Mouse (Mus musculus) mouse trophoblast stem cell (cell line): ENCODE measurements around the gene Proser1.

Experiments
- in situ Hi-C, 2 experiments: fragments of 300-500 bp; cut with MseI, MboI; formaldehyde crosslinking; loops; 2 replicates in 1 of 2; 3 replicates in 1 of 2; pipeline ENCODE4 v1.15.1; 2025

The Proser1 gene

DNA sequence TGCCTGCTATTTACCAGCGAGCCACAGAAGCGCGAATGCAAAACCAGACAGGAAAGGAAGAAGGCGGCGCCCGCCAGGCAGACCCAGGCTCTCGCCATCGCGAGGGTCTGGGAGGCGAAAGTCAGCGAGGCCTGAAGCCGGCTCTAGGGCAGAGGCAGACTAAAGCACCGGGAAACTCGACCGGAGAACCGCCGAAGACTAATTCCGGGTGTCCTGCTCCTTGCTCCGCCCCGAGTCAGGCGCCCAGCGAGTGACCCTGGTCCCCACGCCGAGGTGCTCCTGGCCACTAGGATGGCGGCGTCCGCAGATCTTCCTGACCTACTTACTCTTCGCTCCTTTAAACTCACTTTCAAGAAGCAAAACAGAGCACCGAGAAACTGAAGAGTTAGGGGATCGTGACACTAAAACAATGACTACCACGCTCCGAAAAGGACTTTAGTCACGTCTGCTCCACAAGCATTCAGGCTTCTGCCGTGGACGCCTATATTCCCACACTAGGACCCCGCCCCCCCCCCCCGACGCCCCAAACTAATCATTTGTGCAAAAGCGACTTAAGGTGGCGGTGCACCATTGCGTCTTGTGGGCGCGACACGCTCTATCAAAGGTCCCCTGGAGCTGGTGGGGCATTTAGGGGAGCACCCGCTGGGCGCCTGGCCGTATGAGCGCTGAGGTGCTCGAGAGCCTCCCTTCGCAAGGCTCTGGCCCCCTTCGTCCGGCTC lies at the start of gene Proser1, which contains the start of gene Nhlrc3:
Proser1 (plus strand) TSS at position 621 of the 719 bp plus-strand sequence.
Nhlrc3 (minus strand) TSS at position 287 of the 719 bp plus-strand sequence.
- in situ Hi-C loops: no loop called here

DNA sequence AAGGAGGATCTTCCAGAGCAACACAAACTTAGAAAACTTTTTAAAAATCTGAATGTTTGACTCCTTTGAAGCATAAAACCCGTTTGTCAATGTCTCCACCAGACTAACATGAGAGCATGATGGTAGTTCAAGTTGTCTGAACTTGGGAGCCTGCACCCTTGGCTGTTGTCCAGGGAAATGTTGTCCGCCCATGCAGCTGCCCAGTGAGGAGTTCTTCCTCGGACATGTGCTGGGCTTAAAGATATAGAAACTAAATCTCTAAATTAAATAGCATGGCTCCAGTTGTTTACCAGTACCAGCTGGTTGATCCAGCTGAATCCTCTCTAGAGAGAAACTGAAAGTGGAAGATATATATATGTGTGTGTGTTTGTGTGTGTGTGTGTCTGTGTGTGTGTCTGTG lies 49.5 kb upstream of the Proser1 start:
- in situ Hi-C loops: no loop called here

DNA sequence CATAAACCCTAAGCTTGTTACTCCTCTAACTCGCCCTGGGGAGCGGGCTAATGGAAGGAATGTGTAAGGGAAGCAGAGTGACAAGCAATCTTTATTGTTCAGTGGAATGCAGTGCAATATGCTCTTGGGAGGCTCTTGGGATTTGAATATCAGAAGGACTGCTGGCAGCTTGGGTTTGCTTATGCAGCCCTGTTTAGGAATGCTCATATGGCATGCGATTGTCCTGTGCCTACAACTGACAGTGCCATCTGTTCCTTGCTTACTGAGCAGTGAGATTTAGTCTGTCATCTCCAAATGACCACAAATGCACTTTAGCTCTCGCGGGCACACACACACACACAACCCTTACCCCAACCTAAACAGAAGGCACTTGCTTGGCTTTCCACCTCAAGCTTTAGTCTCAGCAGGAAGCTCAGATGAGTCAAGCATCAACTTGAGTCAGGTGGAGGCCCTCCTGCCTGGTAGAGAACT lies 47.4 kb upstream of the Proser1 start:
- in situ Hi-C loops: no loop called here

DNA sequence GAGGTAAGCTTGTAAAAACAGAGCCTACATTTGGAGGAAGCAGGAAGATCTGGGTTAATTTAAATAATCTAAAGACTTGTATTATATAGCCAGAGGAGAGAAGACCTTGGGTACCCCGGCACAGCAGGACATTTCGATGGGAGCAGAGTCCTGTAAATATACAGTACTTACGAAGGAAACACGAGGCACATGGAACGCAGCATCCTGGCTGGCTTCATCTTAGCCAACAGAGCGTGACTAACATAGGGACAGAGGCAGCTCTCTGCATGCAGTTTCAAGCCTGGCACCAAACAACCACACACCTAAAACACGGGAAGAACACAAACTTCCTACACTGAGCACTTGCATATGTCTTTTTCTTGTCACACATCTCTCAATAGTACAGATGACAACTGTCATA lies 45.8 kb upstream of the Proser1 start:
- in situ Hi-C loops: no loop called here

DNA sequence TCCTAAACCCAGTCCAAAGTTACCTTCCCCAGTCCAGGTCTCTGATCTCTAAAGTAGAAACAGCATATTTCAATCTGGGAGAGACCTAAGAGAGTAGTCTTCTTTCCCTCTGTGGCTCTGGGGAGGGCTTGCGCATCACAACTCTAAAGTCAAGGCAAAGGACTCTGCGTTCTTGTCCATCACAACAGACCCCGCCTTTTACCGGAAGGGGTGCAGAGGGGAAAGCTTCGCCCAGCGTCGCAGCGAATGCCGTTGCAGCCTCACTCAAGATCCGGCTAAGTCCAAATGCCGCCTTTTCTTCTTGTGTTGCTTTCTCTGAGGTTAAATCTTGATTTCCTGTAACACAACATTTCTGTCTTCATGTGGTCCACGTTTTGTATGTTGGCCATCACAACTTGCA lies 41.8 kb upstream of the Proser1 start:
- in situ Hi-C loops: no loop called here

DNA sequence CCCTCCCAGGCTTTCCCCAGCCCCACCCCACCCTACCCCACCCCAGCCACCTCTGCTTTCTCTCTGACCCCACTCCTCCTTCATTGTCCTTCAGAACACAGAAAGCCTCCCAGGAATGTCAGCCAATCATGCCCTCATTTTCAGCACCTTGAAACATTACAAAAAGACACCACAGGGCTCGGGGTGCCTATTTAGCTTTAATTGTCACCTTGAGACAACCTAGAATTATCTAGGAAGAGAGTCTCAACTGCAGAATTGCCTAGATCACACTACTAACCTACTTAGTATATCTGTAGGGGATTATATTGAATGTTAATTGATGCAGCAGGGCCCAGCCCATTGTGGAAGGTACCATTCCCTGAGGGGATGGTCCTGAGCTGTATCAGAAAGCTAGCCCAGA lies 40.8 kb upstream of the Proser1 start:
- in situ Hi-C loops: no loop called here

DNA sequence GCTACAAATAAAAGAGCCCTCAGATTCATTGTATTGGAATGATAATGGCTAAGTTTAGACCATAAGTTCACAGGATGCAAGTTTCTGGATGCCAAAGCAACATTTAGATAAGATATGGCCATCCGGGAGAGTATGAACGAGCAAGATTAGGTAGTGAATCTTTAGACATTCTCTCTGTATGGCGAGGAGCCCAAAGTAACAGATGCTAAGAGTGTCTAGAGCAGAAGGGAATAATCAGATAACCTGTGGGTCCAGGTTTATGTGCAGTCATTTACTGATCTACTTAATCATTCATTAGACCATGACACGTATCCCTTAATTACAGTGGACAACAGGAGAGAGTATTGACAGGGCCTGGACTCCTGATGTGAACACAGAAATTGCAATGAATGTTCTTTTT lies 39.9 kb upstream of the Proser1 start:
- in situ Hi-C loops: no loop called here

DNA sequence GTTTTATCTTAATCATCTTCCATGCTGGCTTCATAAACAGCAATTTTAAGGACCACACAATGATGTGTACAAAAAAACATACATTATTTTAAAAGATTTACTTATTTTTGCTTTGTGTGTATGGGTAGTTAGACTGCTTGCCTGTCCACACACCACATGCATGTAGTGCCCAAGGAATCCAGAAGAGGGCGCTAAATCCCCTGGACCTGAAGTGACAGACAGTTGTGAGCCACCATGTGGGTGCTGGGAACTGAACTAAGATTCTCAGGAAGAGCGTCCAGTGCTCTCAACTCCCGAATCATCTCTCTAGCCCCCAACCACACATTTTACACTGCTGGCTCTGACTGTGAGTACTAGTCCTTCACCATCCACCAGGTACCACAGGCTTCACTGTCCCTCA lies 28.9 kb upstream of the Proser1 start:
- in situ Hi-C loops: no loop called here

DNA sequence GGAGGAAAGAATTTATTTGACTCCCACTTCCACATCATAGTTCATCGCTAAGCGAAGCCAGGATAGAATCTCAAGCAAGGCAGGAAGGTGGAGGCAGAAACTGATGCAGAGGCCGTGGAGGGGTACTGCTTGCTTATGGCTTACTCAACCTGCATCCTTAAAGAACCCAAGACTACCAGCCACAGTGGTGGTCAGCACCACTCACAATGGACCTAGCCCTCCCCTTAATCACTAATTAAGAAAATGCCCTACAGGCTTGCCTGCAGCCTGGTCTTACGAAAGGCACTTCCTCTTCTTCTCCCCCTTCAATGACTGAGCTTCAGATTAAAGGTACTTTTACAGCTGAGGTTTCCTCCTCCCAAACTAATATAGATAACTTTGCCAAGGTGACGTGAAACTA lies 26.9 kb upstream of the Proser1 start:
- in situ Hi-C loops: no loop called here

DNA sequence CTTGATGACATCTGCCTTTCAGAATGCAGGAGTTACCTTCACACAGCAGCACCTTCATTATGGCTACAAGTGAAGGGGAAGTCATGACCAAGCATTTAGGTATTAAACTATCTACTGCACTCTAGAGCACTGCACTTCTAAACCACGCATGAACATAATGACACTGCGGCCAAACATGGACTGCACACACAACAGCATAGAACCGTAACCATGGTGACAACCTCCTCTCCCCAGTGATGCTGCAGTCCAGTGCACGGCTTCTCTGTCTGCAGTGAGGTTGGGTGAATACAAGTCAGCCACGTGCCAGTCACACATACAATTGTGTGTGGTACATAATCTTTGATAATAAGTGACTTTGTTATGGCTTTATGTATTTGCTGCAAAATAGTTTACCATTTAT lies 17.9 kb upstream of the Proser1 start:
- in situ Hi-C loops: loop anchor here in 1 of 2 experiments (10.0 kb wide), 1 partner anchor 411 kb away; no protein-coding TSS in a partner anchor

DNA sequence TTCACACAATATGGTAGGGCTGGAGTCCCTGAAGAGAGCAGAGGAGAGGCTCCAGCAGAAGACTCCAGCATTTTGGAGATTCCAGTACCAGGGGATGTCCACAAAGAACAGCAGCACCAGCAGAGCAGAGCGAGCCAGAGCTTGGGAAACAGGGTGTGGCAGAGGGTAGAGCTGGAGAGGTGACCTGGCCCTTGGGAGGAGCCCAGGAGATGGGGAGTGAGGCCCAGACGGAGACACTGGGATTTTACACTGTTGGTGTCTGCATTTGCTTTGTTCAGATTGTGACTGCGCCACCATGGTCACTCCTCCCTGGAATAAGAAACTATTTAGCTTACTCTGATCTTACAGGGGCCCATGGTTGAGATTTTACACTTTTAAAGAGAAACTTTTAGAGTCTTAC lies 16.7 kb upstream of the Proser1 start:
- in situ Hi-C loops: loop anchor here in 1 of 2 experiments (10.0 kb wide), 1 partner anchor 412 kb away; no protein-coding TSS in a partner anchor

DNA sequence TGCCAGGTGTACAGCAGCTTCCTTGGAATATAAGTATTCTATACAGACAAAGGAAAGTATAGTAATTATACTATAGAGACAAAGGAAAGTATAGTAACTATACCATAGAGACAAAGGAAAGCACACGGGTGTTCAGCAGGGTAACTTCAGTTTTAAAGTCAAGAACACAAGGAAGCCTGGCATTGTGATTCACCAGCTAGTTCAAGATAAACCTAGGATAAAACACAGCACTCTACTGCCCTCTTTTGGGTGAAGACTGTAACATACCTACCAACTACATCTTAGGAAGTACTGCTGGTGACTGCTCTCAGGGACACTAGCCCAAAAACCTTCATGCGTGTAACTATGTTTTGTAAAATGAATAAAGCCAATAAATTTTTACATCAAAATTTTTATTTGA lies 15.3 kb upstream of the Proser1 start:
- in situ Hi-C loops: loop anchor here in 1 of 2 experiments (10.0 kb wide), 1 partner anchor 413 kb away; no protein-coding TSS in a partner anchor

DNA sequence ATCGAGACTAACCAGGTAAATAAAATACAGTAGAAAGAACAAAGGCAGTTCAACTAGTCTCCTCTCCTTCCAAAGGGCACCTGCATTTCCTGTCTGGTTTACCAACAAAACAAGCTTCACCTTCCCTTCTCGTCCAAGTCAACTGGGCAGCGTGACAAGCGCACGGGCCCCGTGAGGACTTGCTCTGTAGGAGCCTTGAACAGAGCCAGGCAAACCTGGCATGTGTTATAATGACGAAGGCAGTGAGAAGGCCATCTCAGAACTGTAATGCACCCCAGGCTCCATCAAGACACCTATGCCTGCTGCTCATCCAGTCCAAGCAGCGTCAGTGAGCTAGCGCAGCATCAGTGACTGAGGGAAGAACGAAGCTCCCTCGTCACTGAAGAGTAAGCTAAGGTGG lies 12.8 kb upstream of the Proser1 start:
- in situ Hi-C loops: loop anchor here in 1 of 2 experiments (10.0 kb wide), 1 partner anchor 426 kb away; no protein-coding TSS in a partner anchor

DNA sequence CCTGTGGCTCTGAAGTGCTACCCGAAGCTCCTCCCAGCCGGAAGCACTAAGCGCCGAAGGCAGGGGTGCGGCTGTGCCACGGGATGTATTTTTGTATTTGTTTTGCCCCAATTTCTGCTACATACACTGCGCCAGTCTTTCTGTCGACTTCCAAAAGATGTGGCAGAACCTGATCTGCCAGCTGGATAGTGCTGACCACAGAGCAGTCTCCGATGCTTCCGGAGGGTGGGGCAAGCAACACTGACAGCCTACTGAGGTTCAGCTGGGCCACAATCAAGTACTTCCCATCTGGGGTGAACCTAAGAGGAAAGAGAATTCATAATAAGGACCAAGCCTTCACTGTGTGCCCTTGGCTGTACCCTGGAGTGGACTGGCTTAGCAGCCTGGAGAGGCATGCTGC lies 11.1 kb upstream of the Proser1 start:
- in situ Hi-C loops: loop anchor here in 1 of 2 experiments (10.0 kb wide), 1 partner anchor 428 kb away; no protein-coding TSS in a partner anchor

DNA sequence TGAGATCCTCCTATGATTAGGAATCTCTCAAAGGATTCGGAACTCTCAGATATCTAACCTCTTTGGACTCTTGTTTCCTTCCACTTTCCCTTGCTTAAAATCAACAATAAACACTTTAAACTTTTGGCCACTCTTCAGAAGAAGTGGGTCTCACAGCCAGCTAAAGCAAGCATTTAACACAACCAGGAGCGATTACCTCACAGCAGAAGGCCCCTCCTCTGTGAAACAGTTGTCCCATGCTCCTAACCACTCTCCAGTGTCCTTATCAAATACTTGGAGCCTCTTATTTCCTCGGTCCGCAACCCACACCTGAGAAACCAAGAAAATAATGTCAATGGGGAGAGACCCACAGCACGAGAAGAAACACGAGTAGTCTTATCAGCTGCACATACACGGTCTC lies 10.1 kb upstream of the Proser1 start:
- in situ Hi-C loops: loop anchor here in 1 of 2 experiments (10.0 kb wide), 1 partner anchor 429 kb away; no protein-coding TSS in a partner anchor

DNA sequence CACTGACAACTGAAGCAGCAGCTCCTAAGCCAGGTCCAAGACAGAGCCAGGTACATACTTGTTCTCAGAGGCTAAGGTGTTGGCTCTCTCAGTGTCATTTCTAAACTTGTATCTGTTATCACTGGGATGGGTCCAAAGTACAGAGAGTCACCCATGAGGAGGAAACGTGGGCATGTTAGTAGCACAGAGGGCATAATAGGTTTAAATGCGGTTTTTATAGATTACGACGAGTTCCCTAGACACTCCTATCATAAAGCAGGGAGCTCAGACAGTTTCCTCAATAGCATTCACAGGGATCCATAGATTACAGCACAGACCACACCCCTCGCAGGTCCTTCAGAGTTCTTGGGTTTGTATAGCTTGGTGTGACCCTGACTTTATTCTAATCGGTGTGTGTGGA lies 9.5 kb upstream of the Proser1 start:
- in situ Hi-C loops: loop anchor here in 1 of 2 experiments (10.0 kb wide), 1 partner anchor 429 kb away; no protein-coding TSS in a partner anchor

DNA sequence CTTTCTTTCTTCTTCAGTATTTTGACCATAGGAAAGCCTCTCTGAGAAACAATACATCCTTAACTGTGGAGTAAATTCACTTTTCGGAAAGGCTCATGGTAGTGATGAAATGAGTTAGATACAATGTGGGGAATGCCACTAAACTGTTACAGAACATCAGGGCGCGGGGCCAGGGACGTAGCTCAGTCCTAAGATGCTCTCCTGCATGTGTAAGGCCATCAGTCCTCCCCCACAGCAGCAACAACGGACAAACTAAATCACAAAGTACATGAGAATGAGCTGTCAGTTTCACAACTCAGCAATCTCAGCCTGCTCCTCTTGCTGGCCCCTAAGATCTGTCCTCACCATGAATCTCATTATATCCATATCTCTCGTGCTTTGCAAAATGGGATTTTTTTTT lies 8.9 kb upstream of the Proser1 start:
- in situ Hi-C loops: loop anchor here in 1 of 2 experiments (10.0 kb wide), 1 partner anchor 430 kb away; no protein-coding TSS in a partner anchor

DNA sequence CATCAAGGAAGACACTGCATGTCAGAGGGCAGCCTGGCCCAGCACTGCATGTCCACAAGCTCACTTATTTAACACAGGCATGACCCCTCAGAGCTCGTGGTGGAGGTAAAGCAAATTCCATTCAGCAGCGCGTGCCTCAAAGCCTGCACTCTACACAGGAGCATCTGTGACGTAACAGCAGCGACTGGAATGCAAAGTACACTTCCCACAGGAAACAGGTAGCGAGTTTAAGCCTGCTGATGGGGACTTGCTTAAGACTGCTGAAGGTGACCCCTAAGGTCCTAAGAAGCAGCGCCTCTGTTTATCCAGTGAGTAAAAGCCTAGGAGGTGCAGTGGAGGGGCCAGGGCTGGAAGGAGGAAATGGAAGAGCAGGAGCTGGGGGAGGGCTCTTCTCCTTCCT lies 8.5 kb upstream of the Proser1 start:
- in situ Hi-C loops: loop anchor here in 1 of 2 experiments (10.0 kb wide), 1 partner anchor 430 kb away; no protein-coding TSS in a partner anchor

DNA sequence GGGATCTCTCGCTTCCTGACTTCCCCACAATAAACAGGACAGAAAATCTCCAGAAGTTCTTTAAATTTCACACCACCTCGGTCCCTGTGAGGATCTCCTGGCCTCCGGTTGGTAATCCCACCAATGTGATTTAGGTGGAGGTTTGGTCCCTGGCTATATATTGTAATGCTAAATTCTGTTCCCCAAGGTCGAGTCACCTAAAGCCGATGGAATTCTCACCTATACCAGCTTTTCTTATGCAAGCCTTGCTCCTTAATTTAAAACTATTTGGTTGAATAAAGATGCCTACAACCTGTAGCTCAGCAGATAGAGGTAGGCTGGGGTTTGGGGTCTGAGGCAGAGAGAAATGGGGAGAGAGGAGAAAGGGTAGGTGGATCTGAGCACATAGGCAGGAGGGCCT lies 5.7 kb upstream of the Proser1 start:
- in situ Hi-C loops: loop anchor here in 1 of 2 experiments (10.0 kb wide), 1 partner anchor 433 kb away; no protein-coding TSS in a partner anchor

DNA sequence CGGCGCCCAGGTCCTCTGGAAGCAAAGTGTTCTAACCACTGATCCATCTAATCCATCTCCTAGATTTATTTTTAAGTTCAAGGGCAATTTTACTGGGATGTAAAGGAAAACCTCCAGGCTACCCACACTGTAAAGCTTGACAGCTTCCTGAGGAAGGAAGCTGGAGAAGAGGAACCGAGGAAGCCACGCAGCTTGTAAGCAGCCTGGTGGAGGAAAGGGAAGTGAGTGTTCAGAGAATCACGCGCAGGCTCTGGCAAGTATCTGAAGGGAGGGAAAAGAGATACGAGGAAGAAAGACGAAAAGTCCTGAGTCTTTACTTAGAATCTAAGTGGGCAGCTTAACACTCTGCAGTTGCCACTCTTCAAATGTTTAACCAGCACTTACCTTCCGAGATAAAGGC lies 3.4 kb upstream of the Proser1 start:
- in situ Hi-C loops: no loop called here

DNA sequence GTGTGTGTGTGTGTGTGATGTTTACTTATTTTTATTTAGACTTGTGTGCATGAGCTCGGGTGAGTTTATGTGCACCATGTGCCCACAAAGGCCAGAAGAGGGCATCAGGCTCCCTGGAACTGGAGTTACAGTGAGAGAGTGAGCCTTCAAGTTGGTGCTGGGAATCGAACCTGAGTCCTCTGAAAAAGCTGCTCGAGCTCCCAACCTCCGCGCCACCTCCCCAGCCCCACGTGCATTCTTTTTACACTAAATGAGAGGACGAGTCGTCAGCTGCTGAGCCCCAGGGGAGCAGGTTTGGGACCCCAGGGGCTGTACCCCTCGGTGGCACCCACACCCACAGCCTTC lies 793 bp upstream of the Proser1 start:
- in situ Hi-C loops: no loop called here

DNA sequence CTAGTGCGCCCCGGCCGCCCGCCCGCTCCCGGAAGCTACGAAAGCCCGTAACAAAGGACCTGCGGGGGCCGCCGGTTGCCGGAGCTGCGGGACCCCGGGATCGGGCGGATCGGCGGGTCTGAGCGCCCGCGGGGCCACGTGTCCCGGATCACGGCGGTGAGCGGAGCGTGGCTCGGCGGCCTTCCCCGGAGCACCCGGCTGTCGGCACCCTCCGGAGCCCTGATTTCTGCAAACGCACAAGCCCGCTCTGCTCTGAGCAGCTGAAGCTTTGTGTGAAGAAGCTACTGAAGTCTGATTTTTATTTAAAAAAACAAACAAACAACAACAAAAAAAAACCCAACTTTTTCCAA lies 274 bp downstream of the Proser1 start:
- in situ Hi-C loops: no loop called here

DNA sequence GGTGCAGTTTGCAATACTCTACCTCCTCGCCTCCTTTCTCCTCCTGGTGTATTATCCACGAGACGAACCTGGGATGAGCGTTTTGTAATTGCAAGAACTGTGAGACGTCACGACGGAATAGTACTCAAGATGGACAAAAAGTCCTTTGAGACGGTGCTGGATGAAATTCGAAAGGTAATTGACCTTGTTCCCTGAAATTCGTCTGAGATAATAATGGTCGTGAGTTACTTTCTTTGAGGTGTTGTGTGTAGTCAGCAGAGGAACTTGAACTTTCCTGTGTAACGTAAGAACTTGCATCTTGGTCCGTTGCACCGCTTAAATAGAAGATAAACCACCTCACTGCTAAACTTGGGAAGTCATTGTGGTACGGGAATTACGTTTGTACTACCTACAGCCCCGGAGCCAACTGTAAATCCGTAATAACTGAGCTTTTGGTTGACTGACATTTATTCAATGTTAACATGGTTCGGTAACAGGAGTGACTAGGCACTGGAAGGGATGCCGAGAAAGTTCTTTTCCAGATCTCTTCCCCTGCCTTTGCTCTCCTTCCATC lies 756 bp downstream of the Proser1 start:
- in situ Hi-C loops: no loop called here
